Mouse (Mus musculus): ENCODE measurements around the gene Slc5a5.

DNA sequence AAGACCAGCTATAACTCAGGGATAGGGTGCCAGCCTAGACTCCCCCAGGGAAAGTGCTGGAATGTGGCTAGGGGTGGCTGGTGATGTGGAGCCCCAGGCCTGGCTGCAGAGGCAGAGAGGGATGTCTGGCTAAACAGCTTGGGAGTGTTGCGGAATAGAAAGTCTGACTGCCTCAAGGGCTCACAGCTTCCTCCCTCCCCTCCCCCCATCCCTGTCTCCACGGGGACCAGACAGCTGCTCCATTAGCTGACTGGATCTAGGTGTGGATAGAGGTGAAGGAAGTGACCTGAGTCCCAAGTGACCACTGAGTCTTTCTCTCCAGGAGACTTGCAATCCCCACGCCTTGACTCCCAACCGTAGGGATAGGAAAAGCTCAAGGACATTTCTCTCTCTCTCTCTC is 10.6 kb upstream of the Slc5a5 start:
- TF ChIP-seq CTCF (IDR thresholded peaks at IDR 0.05; ENCODE audit: low read depth), result no peak
- no peak for TF ChIP-seq EP300 (IDR thresholded peaks at IDR 0.05; ENCODE audit: low read depth)
